Mouse (Mus musculus) layer of hippocampus, adult 8-10 months (tissue): Measurements from ENCODE around the gene Abhd17c. TPM values are rescaled to one million over a fixed set of nuclear protein-coding genes. Genes with fewer than 3 reads are reported as not detected.
A peak's percentile ranks its signal among the peaks of the same experiment; 100 is the strongest.

Experiments
- DNase-seq, 2 experiments: peaks; one replicate each; pipeline ENCODE4 v3.0.0; 2022; ENCODE audit warnings: low spot score in 2 of 2
- total RNA-seq, 4 experiments: library from RNA; stranded (reverse); gene quantifications; 2 replicates each; pipeline ENCODE4 v1.2.4; 2022

Abhd17c gene
- total RNA-seq, 4 experiments from 2014 or later, result 48.1 to 51.8 (median 48.8) TPM

- DNase-seq, result no peak
Measured at GRCm38 (mm10) chr7:84119216-84120105, 32.2 kb downstream of the Abhd17c start.

GRCm38 (mm10) chr7:84117543-84118122, 34.1 kb downstream of the Abhd17c start:
- no peak for DNase-seq

GRCm38 (mm10) chr7:84116621-84117542, 34.8 kb downstream of the Abhd17c start:
- DNase-seq, result no peak

DNA sequence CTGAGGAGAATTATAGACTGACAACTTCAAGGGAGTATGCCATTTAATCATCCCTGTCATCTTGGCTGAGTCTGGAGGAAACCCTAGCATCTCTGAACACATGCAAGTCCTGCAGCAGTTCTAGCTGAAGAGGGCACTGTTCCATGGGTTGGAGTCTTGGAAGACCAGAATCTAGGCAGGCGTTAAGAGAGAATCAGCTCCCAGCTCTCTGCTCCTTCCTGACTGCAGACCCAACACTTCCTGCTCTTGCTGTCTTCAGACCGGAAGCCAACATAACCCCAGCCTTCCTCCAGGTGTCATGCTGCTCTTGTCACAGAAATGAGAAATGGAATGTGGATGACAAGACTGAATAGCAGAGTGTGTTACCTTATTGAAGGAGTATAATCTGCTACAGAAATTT, 36.3 kb downstream of the Abhd17c start:
- DNase-seq, result no peak

DNA sequence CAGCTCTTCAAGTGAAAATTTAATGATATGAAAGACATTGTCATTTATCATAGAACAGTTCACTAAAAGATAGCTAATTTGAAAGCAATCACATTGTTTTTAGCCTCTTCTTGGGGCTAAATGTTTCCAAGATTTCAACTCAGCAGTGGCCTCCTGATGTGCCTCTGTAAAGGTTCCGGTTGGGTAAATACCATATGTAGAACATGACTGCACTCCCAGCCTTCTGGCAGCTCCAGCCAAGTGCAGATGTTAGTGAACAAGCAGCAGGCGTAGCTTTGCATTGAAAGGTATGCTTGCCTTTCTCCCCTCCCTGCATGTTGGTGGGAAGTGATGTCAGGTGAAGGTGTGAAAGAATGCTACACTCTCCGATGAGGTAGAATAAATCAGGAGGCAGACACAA, 36.9 kb downstream of the Abhd17c start:
- no peak for DNase-seq

DNA sequence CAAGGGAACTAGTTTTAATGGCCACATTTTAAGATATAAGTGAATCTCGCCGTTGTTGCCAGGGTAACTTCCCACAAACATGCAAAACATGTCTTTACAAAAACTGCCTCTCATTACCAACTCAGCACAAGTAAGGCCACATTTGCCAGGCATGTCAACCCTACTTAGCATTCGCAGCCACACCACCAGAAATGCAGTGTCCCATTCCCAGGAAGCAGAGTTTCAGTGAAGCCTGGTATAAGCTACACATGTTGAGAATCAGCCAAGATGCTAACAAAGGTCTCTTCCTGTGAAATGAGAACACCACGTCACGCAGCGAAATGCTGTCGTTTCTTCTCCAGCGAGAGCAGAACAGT, 38.7 kb downstream of the Abhd17c start:
- DNase-seq, result no peak

DNA sequence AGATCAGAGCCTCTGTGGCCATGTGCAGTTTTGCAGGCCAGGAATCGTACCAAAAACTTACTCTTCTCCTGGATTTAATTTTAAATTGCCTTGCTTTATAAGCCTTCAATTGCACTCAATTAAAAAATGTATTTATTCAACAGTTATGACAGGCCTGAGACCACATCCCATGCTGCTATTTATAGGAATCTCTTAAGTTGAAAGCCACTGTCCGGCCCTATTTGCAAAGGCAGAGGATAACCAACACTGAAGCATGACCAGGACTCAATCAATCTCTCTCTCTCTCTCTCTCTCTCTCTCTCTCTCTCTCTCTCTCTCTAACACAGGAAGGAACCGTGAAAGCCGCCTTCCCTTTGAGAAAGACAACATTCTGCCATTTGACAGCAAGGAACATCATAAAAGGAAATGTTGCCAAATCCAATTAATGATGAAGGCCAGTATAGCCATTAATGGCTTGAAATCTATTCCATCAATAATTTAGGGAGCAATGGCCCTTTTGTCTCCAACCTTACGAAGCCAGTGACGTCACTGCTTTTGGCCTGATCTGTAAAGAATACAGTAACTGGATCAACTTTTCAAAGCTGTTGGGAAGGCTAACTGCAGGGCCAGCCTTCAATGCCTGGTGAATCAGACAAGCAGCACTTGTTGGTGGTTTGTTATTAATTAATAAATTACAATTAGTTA, 39.2 kb downstream of the Abhd17c start:
- DNase-seq, result no peak

GRCm38 (mm10) chr7:84111716-84112350, 39.9 kb downstream of the Abhd17c start:
- no peak for DNase-seq

DNA sequence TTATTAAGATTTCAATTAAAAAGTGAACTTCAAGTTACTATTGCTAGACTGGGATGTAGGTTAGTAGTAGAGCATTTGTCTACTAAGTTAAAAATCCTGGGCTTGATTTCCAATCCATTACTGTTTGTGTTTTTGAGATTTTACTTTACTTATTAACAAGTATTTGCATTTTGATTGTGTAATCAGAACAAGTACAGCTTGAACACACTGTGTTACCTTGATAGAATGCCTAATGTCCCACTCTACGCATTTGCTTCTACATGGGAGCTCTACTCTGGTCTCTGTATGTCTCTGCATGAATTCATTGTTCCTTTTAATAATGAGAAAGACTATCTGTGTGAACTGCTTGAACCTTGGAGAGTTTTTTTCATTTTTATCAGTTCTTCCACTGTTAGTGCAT, 44.8 kb downstream of the Abhd17c start:
- no peak for DNase-seq

- DNase-seq, result no peak
Measured at GRCm38 (mm10) chr7:84102589-84102988, 49.1 kb downstream of the Abhd17c start.

DNA sequence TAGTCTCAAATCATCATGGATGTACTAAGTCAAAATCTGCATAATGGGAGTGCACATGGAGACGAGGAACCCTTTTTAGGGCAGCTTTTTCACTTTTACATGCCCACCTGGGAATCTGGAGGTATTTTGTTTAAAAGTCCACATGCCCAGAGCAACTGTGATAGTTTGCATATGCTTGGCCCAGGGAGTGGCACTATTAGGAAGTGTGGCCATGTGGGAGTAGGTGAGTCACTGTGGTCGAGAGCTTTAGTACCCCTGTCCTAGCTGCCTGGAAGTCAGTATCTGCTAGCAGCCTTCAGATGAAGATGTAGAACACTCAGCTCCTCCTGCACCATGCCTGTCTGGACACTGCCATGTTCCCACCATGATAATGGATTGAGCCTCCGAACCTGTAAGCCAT, 51.0 kb downstream of the Abhd17c start:
- DNase-seq, result no peak

DNA sequence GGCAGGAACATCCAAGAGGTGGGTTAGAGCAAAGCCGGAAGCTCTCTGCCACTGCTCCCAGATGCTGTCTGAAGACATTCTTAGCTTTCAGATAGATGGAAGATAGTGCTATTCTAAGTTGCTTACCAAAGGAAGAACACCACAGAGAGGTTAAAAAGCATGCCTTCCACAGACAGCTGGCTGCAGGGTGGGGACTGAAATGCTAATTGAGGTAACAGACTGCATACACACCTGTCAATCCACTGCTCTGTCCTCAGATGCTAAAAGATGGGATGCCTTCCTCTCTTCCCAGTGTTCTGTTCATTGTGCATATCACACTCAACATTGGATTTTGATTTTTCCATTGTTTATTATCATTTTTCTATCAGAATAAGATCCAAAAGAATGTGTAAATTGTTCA, 53.6 kb downstream of the Abhd17c start:
- DNase-seq, result no peak

DNA sequence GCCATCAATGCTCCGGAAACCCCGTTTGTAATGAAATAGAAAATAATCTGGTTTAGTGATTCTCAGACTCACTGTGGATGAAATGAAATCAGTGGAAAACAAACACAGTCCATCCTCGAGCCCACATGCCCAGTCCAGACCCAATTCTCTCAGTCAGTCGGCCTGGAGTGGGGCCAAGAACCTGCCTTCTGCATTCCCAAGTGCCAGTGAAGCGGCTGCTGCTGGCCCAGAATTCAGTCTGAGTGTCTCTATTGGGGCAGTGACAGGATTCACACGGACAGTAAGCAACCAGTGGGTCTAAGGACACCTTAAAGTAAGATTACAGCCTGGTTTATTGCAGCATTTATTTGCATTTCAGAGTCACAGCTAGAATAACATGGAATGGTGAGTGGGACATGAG, 55.2 kb downstream of the Abhd17c start:
- DNase-seq, result peak in 1 of 2 experiments; percentile 24

GRCm38 (mm10) chr7:84090793-84091192, 60.9 kb downstream of the Abhd17c start:
- no peak for DNase-seq

DNA sequence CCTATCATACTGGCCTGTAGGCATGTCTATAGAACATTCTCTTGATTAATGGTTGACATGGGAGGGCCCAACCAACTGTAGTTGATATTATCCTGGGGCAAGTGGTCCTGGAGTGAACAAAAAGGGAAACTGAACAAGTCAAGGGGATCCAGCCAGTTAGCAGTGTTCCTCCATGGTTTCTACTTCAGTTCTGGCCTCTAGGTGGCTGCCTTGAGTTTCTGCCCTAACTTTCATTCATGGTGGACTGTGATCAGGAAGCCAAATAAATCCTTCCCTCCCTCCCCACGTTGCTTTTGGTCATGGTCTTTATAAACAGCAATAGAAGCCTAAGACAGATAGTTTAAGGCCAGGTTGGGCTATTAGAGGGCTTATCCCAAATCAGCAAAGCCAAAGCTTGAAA, 61.9 kb downstream of the Abhd17c start:
- DNase-seq, result no peak

DNA sequence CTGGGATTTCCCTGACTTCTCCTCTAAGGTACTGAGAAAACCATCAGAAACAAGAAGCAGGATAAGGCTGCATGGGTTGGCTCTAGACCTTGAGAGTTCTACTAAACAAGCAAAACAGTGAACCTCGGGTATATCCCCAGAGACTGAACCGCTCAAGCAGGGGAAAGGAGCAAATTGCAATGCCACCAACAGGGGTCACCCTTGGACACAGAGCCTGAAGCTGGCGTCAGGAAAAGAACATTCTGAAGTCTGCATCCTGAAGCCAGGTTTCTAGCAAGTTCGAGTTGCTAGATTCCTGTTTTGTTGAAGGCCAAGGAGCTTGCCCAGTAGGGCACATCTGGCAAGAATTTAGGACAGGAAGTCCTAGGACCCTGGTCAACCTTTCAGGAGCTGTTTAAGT, 62.7 kb downstream of the Abhd17c start:
- peak in 1 of 2 experiments; percentile 69 for DNase-seq

DNA sequence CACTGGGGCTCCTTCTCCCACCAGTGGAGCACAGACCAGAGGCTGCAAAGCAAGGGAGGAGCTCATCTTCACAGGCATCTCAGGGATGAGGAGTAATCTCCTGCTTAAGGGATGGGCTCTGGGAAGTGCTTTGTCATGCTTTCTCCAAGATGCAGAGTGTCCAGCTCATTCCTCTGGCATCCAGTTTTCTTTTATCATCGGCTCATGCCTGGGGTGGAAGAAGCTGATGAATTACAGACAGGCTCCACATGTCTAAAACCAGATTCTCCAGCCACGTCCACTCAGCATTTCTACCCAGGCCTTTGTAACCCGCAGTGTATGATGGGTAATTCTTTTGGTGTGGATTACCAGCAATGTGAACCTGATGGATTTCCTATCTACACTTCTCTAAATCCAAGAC, 63.5 kb downstream of the Abhd17c start:
- DNase-seq, result no peak

GRCm38 (mm10) chr7:84086039-84086829, 65.5 kb downstream of the Abhd17c start, which contains the start of gene Cemip:
TSS of gene Cemip (minus strand) at chr7:84086502.
- peak; percentile 62 to 87 for DNase-seq

GRCm38 (mm10) chr7:84085049-84085945, 66.4 kb downstream of the Abhd17c start:
- peak in 1 of 2 experiments; percentile 18 for DNase-seq
